Mouse (Mus musculus) neural tube, embryonic 12.5 days (tissue): ENCODE measurements around the gene Hmbs. TPM values are rescaled to one million over a fixed set of nuclear protein-coding genes. Genes with fewer than 3 reads are reported as not detected.
"Not testable (repeated sequence)": the region's sequence is repeated elsewhere in the genome, so short reads cannot be mapped to it uniquely, and the experiment has no call there.

Source experiments
- ATAC-seq: fragments of 200-750 bp; cut with Nextera tagmentation; 2 replicates; pipeline ENCODE4 v1.8.0; 2017; ENCODE audit warnings: low read depth, mild to moderate bottlenecking, moderate TSS enrichment, moderate library complexity; ENCODE audit not compliant: low FRiP score
- H3K27ac ChIP-seq: fragments of 300-500 bp; sonication (generic); 2 replicates; pipeline ENCODE4 v1.5.1; 2016
- H3K27me3 ChIP-seq: fragments of 300-500 bp; sonication (generic); replicated peaks from 2 replicates; pipeline ENCODE4 v1.6.1; 2016; ENCODE audit warnings: mild to moderate bottlenecking
- H3K36me3 ChIP-seq: fragments of 300-500 bp; sonication (generic); 2 replicates; pipeline ENCODE4 v1.6.1; 2016; ENCODE audit warnings: mild to moderate bottlenecking
- H3K4me1 ChIP-seq: fragments of 300-500 bp; sonication (generic); 2 replicates; pipeline ENCODE4 v1.6.1; 2016
- H3K4me2 ChIP-seq: fragments of 300-500 bp; sonication (generic); replicated peaks from 2 replicates; pipeline ENCODE4 v1.6.1; 2016; ENCODE audit warnings: mild to moderate bottlenecking
- H3K4me3 ChIP-seq: fragments of 300-500 bp; sonication (generic); 2 replicates; pipeline ENCODE4 v1.5.1; 2016
- H3K9ac ChIP-seq: fragments of 300-500 bp; sonication (generic); 2 replicates; pipeline ENCODE4 v1.6.1; 2016; ENCODE audit warnings: mild to moderate bottlenecking
- H3K9me3 ChIP-seq: fragments of 300-500 bp; sonication (generic); 2 replicates; pipeline ENCODE4 v1.6.1; 2016; ENCODE audit warnings: mild to moderate bottlenecking
- WGBS: fragments of 180-500 bp; shearing (Covaris S2); methylation state at CpG from one replicate; pipeline ENCODE4 v1.1.7; 2016; 5-methylcytosine and 5-hydroxymethylcytosine counted together
- polyA plus RNA-seq: library from polyadenylated mRNA; unstranded; fragments of >200 nt; fragmentation: Nextera tagmentation; extraction: Ambion mirVana; gene quantifications from 2 replicates; pipeline ENCODE4 v1.2.1, GENCODE M21; 2016

The Hmbs gene
- polyA plus RNA-seq, 1 experiment from 2014 or later: 95.0 TPM

DNA sequence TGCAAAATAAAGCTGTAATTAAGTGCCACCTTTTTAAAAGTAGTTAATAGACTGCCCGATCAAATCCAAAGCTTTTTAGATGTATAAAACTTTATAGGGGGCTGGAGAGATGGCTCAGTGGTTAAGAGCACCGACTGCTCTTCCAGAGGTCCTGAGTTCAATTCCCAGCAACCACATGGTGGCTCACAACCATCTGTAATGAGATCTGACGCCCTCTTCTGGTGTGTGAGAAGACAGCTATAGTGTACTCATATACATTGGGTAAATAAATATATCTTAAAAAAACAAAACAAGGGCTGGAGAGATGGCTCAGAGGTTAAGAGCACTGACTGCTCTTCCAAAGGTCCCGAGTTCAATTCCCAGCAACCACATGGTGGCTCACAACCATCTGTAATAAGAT lies 17.9 kb upstream of the Hmbs start:
- H3K27ac ChIP-seq, ATAC-seq, H3K4me1 ChIP-seq, H3K27me3 ChIP-seq, H3K9me3 ChIP-seq: not testable (repeated sequence)
- 43% methylated on average over 4 of the region's 4 CpGs for WGBS
- H3K4me3 ChIP-seq: peak overlapping the region; percentile 86
- peak overlapping the region; percentile 91 for H3K4me2 ChIP-seq
- 0 out of 2 replicates have a peak overlapping the region, but pooled peaks have one; percentile 83 for H3K9ac ChIP-seq
- H3K36me3 ChIP-seq: peaks cover 23% of the 10 kb centered on the region

DNA sequence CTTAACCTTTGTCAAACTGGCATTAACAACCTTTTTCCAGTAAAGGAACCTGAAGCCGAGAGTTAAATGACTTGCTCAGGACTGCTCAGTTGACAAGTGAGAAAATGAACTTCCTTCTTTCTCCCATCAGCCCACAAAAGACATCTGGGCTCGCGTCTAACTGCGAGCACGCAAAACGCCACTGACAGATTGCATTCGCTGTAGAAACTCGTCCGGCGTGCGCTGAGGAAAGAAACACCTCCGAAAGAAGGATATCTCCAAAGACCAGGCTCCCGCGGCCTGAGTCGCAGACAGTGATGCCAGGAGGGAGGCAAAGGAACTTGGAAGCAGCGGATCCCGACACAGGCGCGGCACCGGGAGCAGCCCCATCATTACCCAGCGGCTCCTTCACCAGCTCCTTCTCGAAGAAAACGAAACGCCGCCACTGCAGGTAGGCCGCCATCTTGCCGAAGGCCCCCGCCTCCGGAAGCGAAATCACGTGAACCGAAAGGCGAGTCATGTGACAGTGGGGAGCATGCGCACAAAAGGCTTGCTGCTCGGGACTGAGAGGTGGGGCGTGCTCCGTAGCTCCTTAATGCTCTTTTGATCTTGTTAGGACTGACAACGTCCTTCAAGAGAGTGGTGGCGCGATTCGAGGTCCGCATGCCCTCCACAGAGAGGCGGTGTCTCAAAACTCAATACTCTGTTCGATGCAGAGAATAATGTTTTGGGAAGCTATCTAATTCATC lies 17.3 kb upstream of the Hmbs start, which contains the start of gene Vps11:
Vps11 (minus strand) TSS at position 481 of the 728 bp plus-strand sequence.
- ATAC-seq: peak; percentile 87
- H3K27ac ChIP-seq: no peak within 1 kb of the TSS
- WGBS: under 1% methylated on average over 44 of the region's 44 CpGs

DNA sequence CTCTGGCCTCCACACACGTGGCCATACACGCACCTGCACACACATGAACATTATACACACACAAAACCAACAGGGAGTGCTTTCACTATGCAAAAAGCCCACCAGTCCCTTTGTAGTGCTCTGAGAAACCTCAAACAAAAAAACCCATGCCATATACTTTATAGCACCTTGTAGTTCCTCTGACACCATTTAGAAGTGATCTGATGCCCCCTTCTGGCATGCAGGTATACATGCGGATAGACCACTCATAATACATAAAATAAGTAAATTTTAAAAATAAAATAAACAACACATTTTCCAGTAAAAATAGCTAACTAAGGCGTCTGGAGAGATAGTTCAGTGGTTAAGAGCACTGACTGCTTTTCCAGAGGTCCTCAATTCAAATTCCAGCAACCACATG lies 13.2 kb upstream of the Hmbs start:
- Histone ChIP-seq H3K27me3 (no peaks in the 10 kb centered on the region), H3K4me2 (no peak overlapping the region), H3K27ac (no peak overlapping the region), H3K9me3 (no peaks in the 10 kb centered on the region), H3K4me1 (peaks cover 7% of the 10 kb centered on the region), H3K4me3 (no peak overlapping the region), H3K9ac (no peak overlapping the region), H3K36me3 (peaks cover 70% of the 10 kb centered on the region)
- no peak for ATAC-seq
- WGBS: 72% methylated on average over 4 of the region's 4 CpGs

More for the DNA sequence above, 17.3 kb upstream of the Hmbs start, which contains the start of gene Vps11:
- Histone ChIP-seq H3K4me2 (peak within 1 kb of the TSS; percentile 91), H3K27me3 (no peaks in the 10 kb centered on the region), H3K4me1 (peaks cover 7% of the 10 kb centered on the region), H3K4me3 (peak within 1 kb of the TSS; percentile 86), H3K9ac (peak within 1 kb of the TSS; percentile 83), H3K36me3 (peaks cover 28% of the 10 kb centered on the region), H3K9me3 (no peaks in the 10 kb centered on the region)

DNA sequence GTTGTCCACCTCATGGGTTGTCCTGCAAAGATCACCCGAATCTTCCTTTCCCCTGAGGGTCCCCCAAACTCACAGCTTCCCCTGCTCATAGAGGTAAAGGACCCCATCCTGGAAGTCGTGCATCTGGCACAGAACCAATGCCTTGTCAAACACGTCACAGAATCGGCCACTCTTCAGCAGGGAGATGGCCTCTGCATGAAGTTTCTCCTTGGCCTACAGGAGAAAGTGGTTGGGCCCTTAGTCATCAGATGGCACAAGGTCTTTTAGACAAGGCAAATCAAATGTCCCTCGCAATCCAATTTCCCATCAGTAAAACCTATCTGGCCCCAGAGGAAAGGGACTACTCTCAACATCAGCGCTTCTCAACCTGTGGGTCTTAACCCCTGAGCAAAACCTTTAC lies 9.1 kb upstream of the Hmbs start:
- no peaks in the 10 kb centered on the region for H3K4me1 ChIP-seq
- H3K4me2 ChIP-seq: no peak overlapping the region
- H3K27ac ChIP-seq: no peak overlapping the region
- 97% methylated on average over 6 of the region's 6 CpGs for WGBS
- H3K9ac ChIP-seq: no peak overlapping the region
- no peaks in the 10 kb centered on the region for H3K9me3 ChIP-seq
- H3K27me3 ChIP-seq: no peaks in the 10 kb centered on the region
- H3K36me3 ChIP-seq: peaks cover 95% of the 10 kb centered on the region
- no peak for ATAC-seq
- H3K4me3 ChIP-seq: no peak overlapping the region

DNA sequence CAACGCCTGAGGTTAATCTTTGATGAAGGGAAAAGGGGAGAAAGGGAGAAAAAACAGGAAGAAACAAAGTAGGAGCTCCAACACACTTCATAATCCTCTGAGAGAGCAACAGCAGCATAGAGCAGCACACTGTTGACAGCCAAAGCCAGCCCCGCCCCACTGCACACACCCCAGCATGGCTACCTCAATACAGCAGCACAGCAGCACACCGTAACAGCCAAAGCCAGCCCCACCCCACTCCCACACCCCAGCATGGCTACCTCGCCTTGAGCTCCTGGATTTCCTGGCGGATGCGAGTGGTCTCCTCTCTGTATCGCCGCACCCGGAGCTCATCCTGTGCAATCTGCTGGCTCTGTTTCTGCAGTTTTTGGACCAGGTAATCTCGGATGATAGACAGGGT lies 8.3 kb upstream of the Hmbs start:
- no peak for ATAC-seq
- Histone ChIP-seq H3K4me1 (no peaks in the 10 kb centered on the region), H3K4me3 (no peak overlapping the region), H3K27ac (no peak overlapping the region), H3K9me3 (no peaks in the 10 kb centered on the region), H3K9ac (no peak overlapping the region), H3K4me2 (no peak overlapping the region), H3K27me3 (no peaks in the 10 kb centered on the region), H3K36me3 (peaks cover 98% of the 10 kb centered on the region)
- 92% methylated on average over 10 of the region's 10 CpGs for WGBS

DNA sequence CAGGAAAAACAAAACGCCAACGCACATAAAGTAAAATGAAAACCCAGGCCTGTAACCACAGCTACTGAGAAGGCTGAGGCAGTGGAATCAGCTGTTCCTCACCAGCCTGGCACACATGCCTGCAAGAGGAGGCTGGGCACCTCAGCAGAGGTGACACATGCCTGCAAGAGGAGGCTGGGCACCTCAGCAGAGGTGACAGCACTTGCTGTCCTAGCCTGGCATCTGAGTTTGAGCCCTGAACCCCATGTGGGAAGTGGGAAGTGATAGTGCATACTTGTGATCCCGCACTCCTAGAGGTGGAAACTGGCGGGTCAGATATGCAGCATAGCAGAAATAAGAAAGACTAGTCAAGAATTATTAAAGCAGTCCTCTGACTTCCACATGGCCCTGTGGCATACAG lies 7.4 kb upstream of the Hmbs start:
- H3K9me3 ChIP-seq: no peaks in the 10 kb centered on the region
- no peak overlapping the region for H3K4me2 ChIP-seq
- no peak overlapping the region for H3K4me3 ChIP-seq
- no peaks in the 10 kb centered on the region for H3K27me3 ChIP-seq
- no peaks in the 10 kb centered on the region for H3K4me1 ChIP-seq
- ATAC-seq: no peak
- no peak overlapping the region for H3K27ac ChIP-seq
- WGBS: 96% methylated on average over 4 of the region's 4 CpGs
- no peak overlapping the region for H3K9ac ChIP-seq
- H3K36me3 ChIP-seq: peaks cover 96% of the 10 kb centered on the region

DNA sequence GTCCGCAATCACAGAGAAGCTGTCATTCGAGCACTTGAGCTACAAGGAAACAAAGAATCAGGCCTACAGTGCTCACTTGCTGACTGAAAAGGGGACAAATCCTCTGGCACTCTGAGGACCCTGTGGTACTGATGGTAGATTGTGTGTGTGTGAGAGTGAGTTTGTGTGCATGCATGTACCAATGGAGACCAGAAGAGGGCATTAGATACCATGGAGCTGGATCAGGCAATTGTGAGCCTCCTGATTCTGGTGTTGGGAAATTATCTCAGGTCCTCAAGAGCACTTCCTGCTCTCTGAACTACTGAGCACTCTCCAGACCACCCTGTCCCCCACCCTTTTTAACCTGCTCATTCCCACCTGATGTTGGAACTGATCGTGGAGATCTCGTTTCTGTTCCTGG lies 4.5 kb upstream of the Hmbs start:
- H3K9me3 ChIP-seq: no peaks in the 10 kb centered on the region
- H3K36me3 ChIP-seq: peaks cover 67% of the 10 kb centered on the region
- H3K4me1 ChIP-seq: no peaks in the 10 kb centered on the region
- no peak overlapping the region for H3K27ac ChIP-seq
- no peak for ATAC-seq
- no peaks in the 10 kb centered on the region for H3K27me3 ChIP-seq
- no peak overlapping the region for H3K4me2 ChIP-seq
- 95% methylated on average over 4 of the region's 4 CpGs for WGBS
- H3K4me3 ChIP-seq: no peak overlapping the region
- no peak overlapping the region for H3K9ac ChIP-seq

DNA sequence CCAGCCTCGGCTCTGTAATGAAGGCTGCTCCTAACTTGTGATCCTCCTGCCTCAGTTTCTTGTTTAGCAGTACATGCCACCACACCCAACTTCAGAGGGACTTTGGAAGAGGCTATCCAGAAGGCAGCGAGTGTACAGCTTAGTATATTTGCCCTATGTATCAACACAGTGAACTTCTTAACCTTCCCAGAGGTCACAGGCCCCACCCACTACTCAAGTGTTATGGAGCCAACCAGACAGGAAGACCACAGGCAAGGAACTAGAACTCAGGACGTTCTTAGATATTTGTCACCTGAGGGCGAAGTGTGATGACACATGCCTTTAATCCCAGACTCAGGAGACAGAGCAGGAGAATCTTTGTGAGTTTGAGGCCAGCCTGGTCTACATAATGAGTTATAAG lies 3.6 kb upstream of the Hmbs start:
- 89% methylated on average over 4 of the region's 4 CpGs for WGBS

DNA sequence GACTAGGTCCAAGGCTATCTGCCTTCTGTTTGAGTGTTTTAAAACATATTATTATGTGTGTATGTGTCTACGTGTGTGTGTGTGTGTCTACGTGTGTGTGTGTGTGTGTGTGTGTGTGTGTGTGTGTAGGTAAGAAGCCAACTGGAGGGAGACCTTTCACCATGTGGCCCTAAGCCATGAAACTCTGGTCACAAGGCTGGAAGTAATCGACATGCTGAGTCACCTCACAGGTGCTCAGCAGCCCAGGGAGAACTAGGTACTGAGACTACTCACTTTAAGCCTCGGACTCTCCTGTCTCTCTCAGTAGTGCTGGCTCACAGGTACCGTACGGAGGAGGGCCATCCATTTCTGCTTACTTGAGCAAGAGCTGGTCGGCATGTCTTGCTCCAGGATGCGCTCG lies 3.1 kb upstream of the Hmbs start:
- no peaks in the 10 kb centered on the region for H3K27me3 ChIP-seq
- ATAC-seq: no peak
- peaks cover 53% of the 10 kb centered on the region for H3K36me3 ChIP-seq
- H3K4me2 ChIP-seq: no peak overlapping the region
- no peak overlapping the region for H3K4me3 ChIP-seq
- H3K4me1 ChIP-seq: peaks cover 9% of the 10 kb centered on the region
- H3K9ac ChIP-seq: no peak overlapping the region
- no peak overlapping the region for H3K27ac ChIP-seq
- WGBS: 94% methylated on average over 9 of the region's 9 CpGs
- H3K9me3 ChIP-seq: no peaks in the 10 kb centered on the region

More for the DNA sequence above, 3.6 kb upstream of the Hmbs start:
- no peak for ATAC-seq
- H3K27me3 ChIP-seq: no peaks in the 10 kb centered on the region
- H3K4me1 ChIP-seq: peaks cover 8% of the 10 kb centered on the region
- H3K4me3 ChIP-seq: no peak overlapping the region
- no peak overlapping the region for H3K27ac ChIP-seq
- H3K9ac ChIP-seq: no peak overlapping the region
- H3K9me3 ChIP-seq: no peaks in the 10 kb centered on the region
- peaks cover 58% of the 10 kb centered on the region for H3K36me3 ChIP-seq
- H3K4me2 ChIP-seq: no peak overlapping the region

DNA sequence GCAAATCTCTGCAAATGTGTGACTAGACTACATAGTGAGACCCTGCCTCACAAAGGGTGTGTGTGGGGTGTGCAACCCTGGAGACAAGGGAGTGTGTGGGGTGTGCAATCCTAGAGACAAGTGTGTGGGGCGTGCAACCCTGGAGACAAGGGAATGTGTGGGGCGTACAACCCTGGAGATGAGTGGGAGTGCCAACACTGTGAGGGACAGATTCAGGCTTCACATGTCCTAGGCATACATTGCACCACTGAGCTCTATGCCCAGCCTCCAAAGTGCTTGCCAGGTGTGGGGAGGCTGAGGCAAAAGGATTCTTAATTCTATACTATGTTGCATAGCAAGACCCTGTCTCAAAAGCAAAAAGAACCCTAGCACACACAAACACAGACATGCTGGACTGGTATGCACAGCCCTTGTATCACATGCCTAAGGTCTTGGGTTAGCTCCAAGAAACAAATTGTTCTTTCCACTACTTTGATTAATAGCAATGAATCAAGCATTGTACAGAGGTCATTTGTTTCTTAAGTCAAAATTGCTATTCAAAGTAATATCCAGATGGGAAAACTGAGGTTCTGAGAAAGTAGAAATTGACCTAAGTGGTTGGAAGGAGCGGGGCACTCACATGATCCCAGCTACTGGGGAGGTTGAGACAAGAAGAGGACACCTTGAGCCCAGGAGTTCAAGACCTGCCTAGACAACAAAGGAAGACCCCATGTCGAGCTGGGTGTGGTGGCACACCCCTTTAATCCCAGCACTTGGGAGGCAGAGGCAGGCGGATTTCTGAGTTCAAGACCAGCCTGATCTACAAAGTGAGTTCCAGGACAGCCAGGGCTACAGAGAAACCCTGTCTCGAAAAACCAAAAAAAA lies 1.8 kb upstream of the Hmbs start:
- Histone ChIP-seq H3K27me3 (no peaks in the 10 kb centered on the region), H3K9me3 (no peaks in the 10 kb centered on the region), H3K27ac (no peak overlapping the region), H3K4me3 (no peak overlapping the region), H3K4me2 (no peak overlapping the region), H3K36me3 (peaks cover 46% of the 10 kb centered on the region), H3K4me1 (peaks cover 9% of the 10 kb centered on the region), H3K9ac (no peak overlapping the region)
- 92% methylated on average over 6 of the region's 6 CpGs for WGBS
- ATAC-seq: no peak

DNA sequence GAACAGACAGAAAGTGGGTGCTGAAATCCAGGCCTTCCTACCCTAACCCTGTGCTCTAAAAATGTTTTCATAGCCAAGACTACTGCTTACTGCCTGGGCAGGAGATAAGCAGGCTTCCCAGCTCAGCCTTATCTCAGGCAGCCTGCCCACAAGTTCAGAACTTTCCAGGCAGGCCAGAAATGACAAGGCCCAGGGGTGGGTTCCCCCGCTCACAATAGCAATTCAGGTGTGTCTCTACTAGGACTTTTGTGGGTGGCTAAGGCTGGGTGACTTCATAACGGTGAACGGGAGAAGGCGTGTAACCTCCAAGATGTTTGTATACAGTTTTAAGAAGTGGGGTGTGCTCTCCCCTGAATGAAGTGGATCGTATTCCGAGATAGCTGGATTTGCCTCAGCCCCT lies 738 bp downstream of the Hmbs start:
- Histone ChIP-seq H3K4me1 (peaks cover 9% of the 10 kb centered on the region), H3K36me3 (peaks cover 31% of the 10 kb centered on the region), H3K4me2 (peak overlapping the region; percentile 64), H3K27me3 (no peaks in the 10 kb centered on the region), H3K9me3 (no peaks in the 10 kb centered on the region), H3K9ac (peak overlapping the region; percentile 71), H3K27ac (peak overlapping the region; percentile 7; the same call in 1 of the 2 replicates), H3K4me3 (peak overlapping the region; percentile 76)
- ATAC-seq: peak; percentile 19; the same call in 1 of the 2 replicates
- WGBS: 12% methylated on average over 6 of the region's 6 CpGs

DNA sequence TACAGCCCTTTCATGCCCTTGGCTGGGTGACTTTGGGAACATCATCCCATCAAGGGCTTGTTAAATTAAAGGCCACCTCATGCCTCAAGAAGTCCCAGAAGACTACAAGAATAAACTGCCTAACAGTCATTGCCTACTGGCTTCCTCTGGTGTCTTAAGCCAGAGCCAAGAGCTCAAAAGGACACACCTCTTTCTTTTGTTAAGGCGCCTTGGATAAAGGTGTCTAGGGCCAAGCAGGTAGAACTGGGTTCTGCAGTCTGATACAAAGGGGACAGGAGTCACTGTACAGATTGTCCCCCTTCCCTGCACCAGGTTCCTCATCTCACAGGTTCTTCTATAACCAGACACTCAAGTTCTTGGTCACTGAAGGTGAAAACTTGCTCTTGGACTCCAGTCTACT lies 1.4 kb downstream of the Hmbs start:
- 94% methylated on average over 1 of the region's 1 CpGs for WGBS
- peaks cover 24% of the 10 kb centered on the region for H3K36me3 ChIP-seq

More for the DNA sequence above, 1.4 kb downstream of the Hmbs start:
- Histone ChIP-seq H3K4me1 (peaks cover 12% of the 10 kb centered on the region), H3K4me2 (peak overlapping the region; percentile 64; the same call in 1 of the 2 replicates), H3K27ac (no peak overlapping the region), H3K9me3 (no peaks in the 10 kb centered on the region), H3K4me3 (no peak overlapping the region; the same call in 1 of the 2 replicates), H3K9ac (no peak overlapping the region), H3K27me3 (no peaks in the 10 kb centered on the region)
- no peak for ATAC-seq
